Mouse (Mus musculus): Measurements from ENCODE around the gene Shmt2. TPM values are rescaled to one million over a fixed set of nuclear protein-coding genes. Genes with fewer than 3 reads are reported as not detected.

The Shmt2 gene
- polyA plus RNA-seq, 1 experiment from 2014 or later, result 38.9 TPM

DNA sequence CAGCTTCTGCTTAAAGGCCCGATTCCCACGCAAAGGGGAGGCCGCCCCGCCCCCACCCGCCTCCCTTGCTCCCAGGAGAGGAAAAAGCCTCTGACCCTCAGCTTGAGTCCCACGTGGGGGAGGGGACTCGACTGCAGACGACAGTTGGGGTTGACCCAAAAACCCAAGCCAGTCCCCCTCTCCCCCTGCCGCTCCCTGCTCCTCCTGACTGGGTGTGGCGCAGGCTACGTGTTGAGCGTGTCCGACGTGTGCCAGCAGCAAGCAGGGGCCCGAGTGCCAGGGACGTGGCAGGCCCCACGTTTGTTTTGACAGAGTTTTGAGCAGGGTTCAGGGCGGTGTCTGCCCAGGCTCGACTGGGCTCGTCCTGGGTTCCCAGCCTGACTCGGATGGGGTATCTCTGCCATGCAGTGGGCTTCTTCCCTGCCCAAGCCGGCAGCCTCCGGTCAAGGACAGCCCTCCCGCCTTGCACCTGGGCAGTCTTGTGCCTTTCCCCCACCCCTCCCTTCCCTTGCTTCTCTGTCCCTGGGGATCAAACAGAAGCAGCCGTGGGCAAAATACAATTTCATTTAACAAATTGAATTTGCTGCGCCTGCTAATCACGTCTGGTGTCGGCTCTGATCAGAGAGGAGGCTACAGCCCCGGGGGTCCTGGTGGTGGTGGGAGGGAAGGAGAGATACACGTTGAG, 5.5 kb downstream of the Shmt2 start:
- Histone ChIP-seq H3K27ac (replicated peaks) (peak overlapping the region; percentile 82), H3K4me3 (ENCODE audit: low read depth, low read length) (peak overlapping the region; percentile 23), H3K9me3 (ENCODE audit: control insufficient read depth, low read length) (no peaks in the 10 kb centered on the region), H3K27me3 (ENCODE audit: control insufficient read depth, insufficient read depth, low read length) (no peaks in the 10 kb centered on the region), H3K4me1 (replicated peaks; ENCODE audit: control insufficient read depth, insufficient read depth) (peaks cover 23% of the 10 kb centered on the region), H3K9ac (ENCODE audit: low read length) (peak overlapping the region; percentile 54), H3K36me3 (ENCODE audit: control insufficient read depth, insufficient read depth, low read length) (peaks cover 10% of the 10 kb centered on the region; the same call in 1 of the 2 replicates), H3K4me2 (replicated peaks; ENCODE audit: low read depth) (peak overlapping the region; percentile 55)
- TF ChIP-seq CTCF (IDR thresholded peaks at IDR 0.05; ENCODE audit: low read depth), result no peak
- no peak for TF ChIP-seq EP300 (optimal IDR thresholded peaks at IDR 0.05)
- ATAC-seq (ENCODE audit: low FRiP score, low TSS enrichment) (peak; percentile 22; the same call in 1 of the 2 replicates), DNase-seq (ENCODE audit: low spot score) (peak; percentile 66)
- WGBS, result 13% methylated on average over 30 of the region's 30 CpGs

DNA sequence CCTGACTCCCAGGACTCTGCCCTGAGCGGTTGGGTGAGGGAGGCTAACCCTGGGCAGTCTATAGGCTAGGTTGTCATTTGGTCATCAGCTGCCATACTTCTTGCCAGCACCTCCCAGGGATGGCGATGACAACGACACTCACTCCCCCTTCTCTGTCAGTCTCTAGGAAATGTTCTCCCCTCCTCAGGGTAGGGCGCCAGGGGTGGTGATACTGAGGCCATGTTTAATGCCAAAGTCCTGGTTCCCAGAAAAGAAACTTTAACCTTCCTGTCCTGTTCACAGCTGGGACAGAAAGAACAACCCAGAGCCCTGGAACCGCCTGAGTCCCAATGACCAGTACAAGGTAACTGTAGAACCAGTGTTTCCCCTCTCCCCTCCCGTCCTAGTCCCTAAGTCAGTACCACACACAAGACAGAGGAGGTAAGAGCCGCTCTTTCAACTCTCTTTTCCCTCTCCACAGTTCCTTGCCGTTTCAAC, 6.2 kb downstream of the Shmt2 start:
- TF ChIP-seq CTCF (IDR thresholded peaks at IDR 0.05; ENCODE audit: low read depth), result no peak
- TF ChIP-seq EP300 (optimal IDR thresholded peaks at IDR 0.05), result no peak
- DNase-seq (ENCODE audit: low spot score), result no peak
- peaks cover 10% of the 10 kb centered on the region; the same call in 1 of the 2 replicates for H3K36me3 ChIP-seq (ENCODE audit: control insufficient read depth, insufficient read depth, low read length)
- H3K9ac ChIP-seq (ENCODE audit: low read length), result peak overlapping the region; percentile 54
- ATAC-seq (ENCODE audit: low FRiP score, low TSS enrichment), result no peak
- peak overlapping the region; percentile 55 for H3K4me2 ChIP-seq (replicated peaks; ENCODE audit: low read depth)
- WGBS, result 36% methylated on average over 8 of the region's 8 CpGs
- H3K4me3 ChIP-seq (ENCODE audit: low read depth, low read length), result peak overlapping the region; percentile 23
- no peaks in the 10 kb centered on the region for H3K9me3 ChIP-seq (ENCODE audit: control insufficient read depth, low read length)
- peaks cover 21% of the 10 kb centered on the region for H3K4me1 ChIP-seq (replicated peaks; ENCODE audit: control insufficient read depth, insufficient read depth)
- H3K27ac ChIP-seq (replicated peaks), result peak overlapping the region; percentile 82
- no peaks in the 10 kb centered on the region for H3K27me3 ChIP-seq (ENCODE audit: control insufficient read depth, insufficient read depth, low read length)

DNA sequence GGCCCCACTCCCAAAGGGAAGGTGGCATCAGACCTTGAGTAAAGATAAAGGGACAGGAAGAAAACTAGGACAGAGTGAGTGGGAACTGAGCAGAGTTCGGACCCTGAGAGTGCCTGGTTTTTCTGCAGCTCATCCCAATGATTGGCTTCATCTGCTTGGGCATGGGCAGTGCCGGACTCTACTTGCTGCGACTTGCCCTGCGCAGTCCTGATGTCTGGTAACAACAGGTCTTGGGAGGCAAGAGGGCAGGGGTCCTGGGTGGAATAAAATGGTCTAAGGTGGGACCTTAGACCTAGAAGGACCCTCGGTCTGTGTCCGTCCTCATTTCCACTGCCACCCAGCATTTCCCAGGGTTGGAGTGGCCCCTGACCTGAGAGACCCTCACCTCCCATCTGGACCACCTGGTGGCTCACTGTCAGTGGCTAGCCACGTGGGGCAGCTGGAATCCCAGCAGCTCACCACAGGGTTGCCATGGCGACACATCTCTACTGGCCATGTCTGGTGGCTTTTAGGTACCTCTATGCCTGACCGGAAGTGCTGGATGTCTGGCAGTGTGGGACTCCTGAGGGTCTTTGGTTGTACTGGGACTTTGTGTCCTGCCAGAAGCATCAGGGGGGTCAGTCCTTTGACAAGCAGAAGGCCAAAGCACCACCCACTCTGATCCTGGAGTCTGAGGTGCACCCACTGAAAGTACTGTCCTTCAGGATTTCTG, 6.8 kb downstream of the Shmt2 start:
- ATAC-seq (ENCODE audit: low FRiP score, low TSS enrichment), result no peak
- Histone ChIP-seq H3K36me3 (ENCODE audit: control insufficient read depth, insufficient read depth, low read length) (peaks cover 10% of the 10 kb centered on the region; the same call in 1 of the 2 replicates), H3K4me1 (replicated peaks; ENCODE audit: control insufficient read depth, insufficient read depth) (peaks cover 21% of the 10 kb centered on the region), H3K4me3 (ENCODE audit: low read depth, low read length) (peak overlapping the region; percentile 27), H3K9me3 (ENCODE audit: control insufficient read depth, low read length) (no peaks in the 10 kb centered on the region), H3K27me3 (ENCODE audit: control insufficient read depth, insufficient read depth, low read length) (peaks cover 2% of the 10 kb centered on the region; the same call in 1 of the 2 replicates), H3K27ac (replicated peaks) (no peak overlapping the region; the same call in none of the 2 replicates), H3K9ac (ENCODE audit: low read length) (no peak overlapping the region), H3K4me2 (replicated peaks; ENCODE audit: low read depth) (peak overlapping the region; percentile 55)
- WGBS, result 44% methylated on average over 9 of the region's 9 CpGs
- no peak for DNase-seq (ENCODE audit: low spot score)
- TF ChIP-seq EP300 (optimal IDR thresholded peaks at IDR 0.05) (no peak), CTCF (IDR thresholded peaks at IDR 0.05; ENCODE audit: low read depth) (no peak)

DNA sequence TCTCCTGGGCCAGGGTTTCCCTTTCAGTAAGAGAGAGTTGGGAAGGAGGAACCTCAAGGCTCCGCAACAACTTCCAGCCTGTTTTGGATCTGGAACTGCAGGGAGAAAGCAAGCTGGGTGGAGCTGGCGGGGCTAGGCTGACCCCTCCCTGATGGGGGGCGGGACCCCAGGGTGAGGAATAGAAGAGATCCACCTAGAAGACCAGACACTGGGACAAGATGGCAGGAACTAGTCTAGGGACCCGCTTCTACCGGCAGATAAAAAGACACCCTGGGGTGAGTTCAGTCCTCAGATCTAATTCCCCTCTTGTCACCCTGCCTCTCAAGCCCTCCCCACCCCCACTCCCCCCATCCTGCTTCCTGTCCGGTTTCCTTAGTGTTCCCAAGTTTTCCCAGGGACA, 7.5 kb downstream of the Shmt2 start, which contains the start of gene Ndufa4l2:
Gene Ndufa4l2, plus strand, starts transcription at position 204 of the 400 bp plus-strand sequence.
- peaks cover 6% of the 10 kb centered on the region; the same call in 1 of the 2 replicates for H3K27me3 ChIP-seq (ENCODE audit: control insufficient read depth, insufficient read depth, low read length)
- H3K9ac ChIP-seq (ENCODE audit: low read length), result no peak within 1 kb of the TSS
- TF ChIP-seq CTCF (IDR thresholded peaks at IDR 0.05; ENCODE audit: low read depth), result no peak
- TF ChIP-seq EP300 (optimal IDR thresholded peaks at IDR 0.05), result no peak
- H3K27ac ChIP-seq (replicated peaks), result no peak within 1 kb of the TSS; the same call in none of the 2 replicates
- DNase-seq (ENCODE audit: low spot score) (no peak), ATAC-seq (ENCODE audit: low FRiP score, low TSS enrichment) (no peak)
- H3K4me3 ChIP-seq (ENCODE audit: low read depth, low read length), result peak within 1 kb of the TSS; percentile 27
- peaks cover 10% of the 10 kb centered on the region; the same call in 1 of the 2 replicates for H3K36me3 ChIP-seq (ENCODE audit: control insufficient read depth, insufficient read depth, low read length)
- no peaks in the 10 kb centered on the region for H3K9me3 ChIP-seq (ENCODE audit: control insufficient read depth, low read length)
- WGBS, result 26% methylated on average over 6 of the region's 6 CpGs
- H3K4me1 ChIP-seq (replicated peaks; ENCODE audit: control insufficient read depth, insufficient read depth), result peaks cover 21% of the 10 kb centered on the region
- H3K4me2 ChIP-seq (replicated peaks; ENCODE audit: low read depth), result peak within 1 kb of the TSS; percentile 66

DNA sequence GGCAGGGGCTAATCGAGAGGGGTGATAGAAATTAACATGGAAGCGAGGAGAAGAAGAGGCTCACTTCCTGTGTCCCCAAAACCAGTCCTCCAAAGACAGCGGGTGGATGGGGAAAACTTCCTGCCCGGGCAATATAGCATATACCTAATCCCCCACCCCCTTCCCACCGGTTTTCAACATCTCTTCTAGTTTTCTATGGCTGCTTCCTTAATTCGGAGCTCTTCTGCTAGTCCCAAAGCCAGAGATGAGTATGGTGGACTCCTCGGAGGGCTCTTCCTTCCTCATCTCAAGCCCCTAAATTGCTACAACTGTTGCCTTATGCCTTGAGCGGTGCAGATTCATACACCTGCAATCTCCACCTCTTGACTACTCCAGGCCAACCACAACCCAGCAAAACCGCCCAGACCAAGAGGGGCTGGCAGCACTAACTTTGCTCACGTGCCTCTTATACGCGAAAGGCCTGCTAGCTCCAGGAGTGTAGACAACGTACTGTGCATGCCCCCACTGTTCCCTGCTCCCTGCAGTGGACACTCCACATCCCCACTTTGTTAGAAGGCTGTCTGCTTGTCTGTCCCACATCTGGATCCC, 8.0 kb downstream of the Shmt2 start:
- H3K9ac ChIP-seq (ENCODE audit: low read length), result no peak overlapping the region
- peaks cover 8% of the 10 kb centered on the region; the same call in 1 of the 2 replicates for H3K36me3 ChIP-seq (ENCODE audit: control insufficient read depth, insufficient read depth, low read length)
- H3K9me3 ChIP-seq (ENCODE audit: control insufficient read depth, low read length), result no peaks in the 10 kb centered on the region
- H3K4me3 ChIP-seq (ENCODE audit: low read depth, low read length), result peak overlapping the region; percentile 27; the same call in 1 of the 2 replicates
- ATAC-seq (ENCODE audit: low FRiP score, low TSS enrichment) (no peak), DNase-seq (ENCODE audit: low spot score) (no peak)
- WGBS, result 34% methylated on average over 13 of the region's 13 CpGs
- peaks cover 6% of the 10 kb centered on the region; the same call in 1 of the 2 replicates for H3K27me3 ChIP-seq (ENCODE audit: control insufficient read depth, insufficient read depth, low read length)
- no peak overlapping the region for H3K27ac ChIP-seq (replicated peaks)
- peaks cover 21% of the 10 kb centered on the region for H3K4me1 ChIP-seq (replicated peaks; ENCODE audit: control insufficient read depth, insufficient read depth)
- H3K4me2 ChIP-seq (replicated peaks; ENCODE audit: low read depth), result peak overlapping the region; percentile 55
- no peak for TF ChIP-seq CTCF (IDR thresholded peaks at IDR 0.05; ENCODE audit: low read depth)
- TF ChIP-seq EP300 (optimal IDR thresholded peaks at IDR 0.05), result no peak

All from stomach, postnatal 0 days (tissue).